In the genomic region with DNA sequence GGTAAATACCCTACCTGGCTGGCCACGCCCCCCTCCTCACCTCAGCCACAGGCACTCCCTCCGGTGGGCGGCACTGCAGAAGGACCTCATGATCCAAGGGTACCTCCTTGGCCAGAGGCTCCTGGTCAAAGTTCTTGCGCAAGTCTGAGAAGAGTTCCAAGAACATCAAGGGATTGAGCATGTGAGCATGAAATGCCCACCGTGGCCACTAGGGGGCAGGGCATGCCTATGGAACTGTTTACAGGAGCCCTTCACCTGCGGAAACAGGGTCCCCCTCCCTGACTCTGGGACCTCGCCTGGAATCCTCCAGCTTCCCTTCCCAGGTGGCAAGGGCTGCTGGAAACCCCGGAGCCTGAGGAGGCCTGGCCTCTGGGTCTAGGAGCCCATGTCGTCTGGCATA, we compare ENCODE assay signal across 8 mouse cellular contexts. TPM values are rescaled to one million over a fixed set of nuclear protein-coding genes. Genes with fewer than 3 reads are reported as not detected.
DNase-seq lines count a peak whose midpoint lies in the region; ATAC-seq lines count a peak whose summit lies in the region.

No protein-coding gene starts in this region.

- H3K4me1 ChIP-seq in hindbrain, embryonic 11.5 days (replicated peaks; ENCODE audit: control insufficient read depth, insufficient read depth, low read length) = no peaks in the 10 kb centered on the region

- peak; percentile 26; the same call in 1 of the 2 replicates for ATAC-seq in hindbrain, embryonic 11.5 days (ENCODE audit: low FRiP score)

- peak; percentile 88 for DNase-seq in R1 (ENCODE audit: low read depth, low spot score)
- DNase-seq in cerebellum, adult 9-11 months = peak; percentile 79
- peak; percentile 40 to 72 for DNase-seq in frontal cortex, postnatal 10 days (ENCODE audit: low spot score in 2 of 2)
- DNase-seq in hindbrain, embryonic 11.5 days (ENCODE audit: low spot score) = peak; percentile 90
- DNase-seq in layer of hippocampus, adult 9-11 months = peak; percentile 27
- DNase-seq in lung, postnatal 14 days = peak; percentile 84
- DNase-seq in right cerebral cortex, adult 18-20 months = peak; percentile 59
- DNase-seq in urinary bladder, postnatal 10 days (ENCODE audit: low spot score) = peak; percentile 61

- no peak overlapping the region for H3K4me2 ChIP-seq in hindbrain, embryonic 11.5 days (replicated peaks; ENCODE audit: low read depth, low read length)

- no peaks in the 10 kb centered on the region for H3K9me3 ChIP-seq in hindbrain, embryonic 11.5 days (ENCODE audit: control insufficient read depth, low read length)

- no peak overlapping the region for H3K27ac ChIP-seq in hindbrain, embryonic 11.5 days (ENCODE audit: low read depth, low read length)

- no peaks in the 10 kb centered on the region; the same call in 1 of the 2 replicates for H3K27me3 ChIP-seq in hindbrain, embryonic 11.5 days (ENCODE audit: control insufficient read depth, insufficient read depth, low read length)

- no peak overlapping the region for H3K4me3 ChIP-seq in hindbrain, embryonic 11.5 days (ENCODE audit: low read depth, low read length)

- H3K9ac ChIP-seq in hindbrain, embryonic 11.5 days (ENCODE audit: low read depth, low read length) = no peak overlapping the region

- WGBS in hindbrain, embryonic 11.5 days = 10% methylated on average over 9 of the region's 9 CpGs

- no peaks in the 10 kb centered on the region for H3K36me3 ChIP-seq in hindbrain, embryonic 11.5 days (ENCODE audit: control insufficient read depth, insufficient read depth, low read length)

RNA-seq across cellular contexts. Expression of a gene that starts 27.0 kb away (rescaled TPM):
- polyA plus RNA-seq in hindbrain, embryonic 11.5 days (2014; fragmentation: Nextera tagmentation; extraction: Ambion mirVana) = 7.2 and 7.7 TPM in 2 replicates

RNA-seq across cellular contexts. Expression of a gene that starts 51.8 kb away (rescaled TPM):
- 2.3 TPM in 2 replicates for polyA plus RNA-seq in hindbrain, embryonic 11.5 days (2014; fragmentation: Nextera tagmentation; extraction: Ambion mirVana)

Comparison
In these comparisons a context has a peak if more than half of its experiments do, and no peak if none do; other contexts are left out.
1. DNase-seq: peak in every context shown above with its lines; median percentile 90 in hindbrain, embryonic 11.5 days; 88 in R1; 84 in lung, postnatal 14 days; 79 in cerebellum, adult 9-11 months; 61 in urinary bladder, postnatal 10 days; 59 in right cerebral cortex, adult 18-20 months; 56 in frontal cortex, postnatal 10 days; 27 in layer of hippocampus, adult 9-11 months.